Mouse (Mus musculus): ENCODE measurements around the gene Ptpre. TPM values are rescaled to one million over a fixed set of nuclear protein-coding genes. Genes with fewer than 3 reads are reported as not detected.
"Not testable (repeated sequence)": the region's sequence is repeated elsewhere in the genome, so short reads cannot be mapped to it uniquely, and the experiment has no call there.

Gene Ptpre
- polyA plus RNA-seq, 2 experiments from 2014 or later = 25.5 to 31.1 TPM

GRCm38 (mm10) chr7:135697021-135697740 lies 159.9 kb downstream of the Ptpre start:
- not testable (repeated sequence) for ATAC-seq

GRCm38 (mm10) chr7:135698362-135698761 lies 161.1 kb downstream of the Ptpre start:
- no peak for ATAC-seq

- not testable (repeated sequence) for ATAC-seq
Measured at GRCm38 (mm10) chr7:135699351-135699750, 162.1 kb downstream of the Ptpre start.

GRCm38 (mm10) chr7:135703600-135704148 lies 166.4 kb downstream of the Ptpre start:
- ATAC-seq = no peak

- no peak for ATAC-seq
Measured at GRCm38 (mm10) chr7:135704251-135704650, 167.0 kb downstream of the Ptpre start.

GRCm38 (mm10) chr7:135705083-135705482 lies 167.8 kb downstream of the Ptpre start:
- ATAC-seq = no peak

- ATAC-seq = no peak
Measured at GRCm38 (mm10) chr7:135705753-135706152, 168.5 kb downstream of the Ptpre start.

- no peak for ATAC-seq
Measured at GRCm38 (mm10) chr7:135710702-135711101, 173.4 kb downstream of the Ptpre start.

- ATAC-seq = no peak
Measured at GRCm38 (mm10) chr7:135712534-135712933, 175.3 kb downstream of the Ptpre start.

- ATAC-seq = no peak
Measured at GRCm38 (mm10) chr7:135713326-135713725, 176.0 kb downstream of the Ptpre start.

GRCm38 (mm10) chr7:135715166-135715565 lies 177.9 kb downstream of the Ptpre start:
- ATAC-seq = no peak

- peak; percentile 20 for ATAC-seq
Measured at GRCm38 (mm10) chr7:135715642-135716444, 178.6 kb downstream of the Ptpre start, which contains the start of gene Mki67. Gene Mki67, minus strand, starts transcription at chr7:135716361.

- ATAC-seq = peak; percentile 86
Measured at GRCm38 (mm10) chr7:135716445-135716877, 179.2 kb downstream of the Ptpre start.

- ATAC-seq = no peak
Measured at GRCm38 (mm10) chr7:135716968-135717557, 179.8 kb downstream of the Ptpre start.

- no peak for ATAC-seq
Measured at GRCm38 (mm10) chr7:135721436-135721992, 184.2 kb downstream of the Ptpre start.

GRCm38 (mm10) chr7:135722011-135722838 lies 184.9 kb downstream of the Ptpre start:
- ATAC-seq = no peak

GRCm38 (mm10) chr7:135723672-135724341 lies 186.5 kb downstream of the Ptpre start:
- no peak for ATAC-seq

GRCm38 (mm10) chr7:135726707-135727106 lies 189.4 kb downstream of the Ptpre start:
- ATAC-seq = no peak

GRCm38 (mm10) chr7:135728038-135728437 lies 190.8 kb downstream of the Ptpre start:
- no peak for ATAC-seq

GRCm38 (mm10) chr7:135734379-135734778 lies 197.1 kb downstream of the Ptpre start:
- ATAC-seq = no peak
